Mouse (Mus musculus) forebrain, embryonic 14.5 days (tissue): ENCODE measurements at regions not wholly inside any gene's neighbourhood (a gene's known extent, or its start where the extent isn't known, plus 50 kb on each side); places are given as distances from the start of the nearest gene placed in this dataset.

ENCODE experiments used
- ATAC-seq: fragments of 200-750 bp; cut with Nextera tagmentation; 2 replicates; pipeline ENCODE4 v1.8.0; 2017; ENCODE audit warnings: mild to moderate bottlenecking, moderate library complexity
- DNase-seq: peaks from one replicate; pipeline ENCODE4 v3.0.0-alpha.2; 2015; ENCODE audit warnings: low spot score
- H3K27ac ChIP-seq: fragments of 300-500 bp; sonication (generic); 2 replicates; pipeline ENCODE4 v1.5.1; 2014; ENCODE audit warnings: low read depth, mild to moderate bottlenecking, control low read depth, low read length, moderate library complexity
- H3K27me3 ChIP-seq: fragments of 300-500 bp; sonication (generic); replicated peaks from 2 replicates; pipeline ENCODE4 v1.6.1; 2014; ENCODE audit warnings: low read length, control low read depth, mixed read lengths; ENCODE audit not compliant: control insufficient read depth, insufficient read depth
- H3K36me3 ChIP-seq: fragments of 300-500 bp; sonication (generic); 2 replicates; pipeline ENCODE4 v1.6.1; 2014; ENCODE audit warnings: low read length, control low read depth; ENCODE audit not compliant: control insufficient read depth, insufficient read depth
- H3K4me1 ChIP-seq: fragments of 300-500 bp; sonication (generic); 2 replicates; pipeline ENCODE4 v1.6.1; 2014; ENCODE audit warnings: antibody characterized with exemption, low read length, control low read depth; ENCODE audit not compliant: control insufficient read depth, insufficient read depth
- H3K4me2 ChIP-seq: fragments of 300-500 bp; sonication (generic); 2 replicates; pipeline ENCODE4 v1.6.1; 2014; ENCODE audit warnings: mild to moderate bottlenecking, control low read depth, low read length
- H3K4me3 ChIP-seq: fragments of 300-500 bp; sonication (generic); 2 replicates; pipeline ENCODE4 v1.5.1; 2014; ENCODE audit warnings: low read depth, low read length, control low read depth
- H3K9ac ChIP-seq: fragments of 300-500 bp; sonication (generic); 2 replicates; pipeline ENCODE4 v1.6.1; 2014; ENCODE audit warnings: mild to moderate bottlenecking, low read length, control low read depth, moderate library complexity
- H3K9me3 ChIP-seq: fragments of 300-500 bp; sonication (generic); replicated peaks from 2 replicates; pipeline ENCODE4 v1.6.1; 2016; ENCODE audit warnings: low read length, control low read depth, mixed read lengths; ENCODE audit not compliant: control insufficient read depth
- WGBS: fragments of 180-500 bp; shearing (Covaris S2); extraction: QIAGEN DNeasy Blood & Tissue Kit; methylation state at CpG from one replicate; pipeline ENCODE4 v1.1.7; 2014; 5-methylcytosine and 5-hydroxymethylcytosine counted together

- 0 out of 2 replicates have a peak, but pooled peaks cover 4% of the 10 kb centered on the region for H3K9me3 ChIP-seq
- H3K27ac ChIP-seq = no peak overlapping the region
- no peak overlapping the region for H3K9ac ChIP-seq
- H3K36me3 ChIP-seq = no peaks in the 10 kb centered on the region
- H3K4me1 ChIP-seq = no peaks in the 10 kb centered on the region
- H3K27me3 ChIP-seq = no peaks in the 10 kb centered on the region
- no peak for ATAC-seq
- 64% methylated on average over 13 of the region's 13 CpGs for WGBS
- no peak overlapping the region for H3K4me2 ChIP-seq
- DNase-seq = no peak
- no peak overlapping the region for H3K4me3 ChIP-seq
These were observed 109.3 kb upstream of the Dyrk2 start for GRCm38 (mm10) chr10:118979339-118979738.

GRCm38 (mm10) chr10:118978181-118978743 lies 108.3 kb upstream of the Dyrk2 start:
- H3K4me1 ChIP-seq = no peaks in the 10 kb centered on the region
- H3K4me3 ChIP-seq = no peak overlapping the region
- no peak overlapping the region for H3K4me2 ChIP-seq
- no peak for ATAC-seq
- H3K36me3 ChIP-seq = no peaks in the 10 kb centered on the region
- H3K27ac ChIP-seq = no peak overlapping the region
- no peaks in the 10 kb centered on the region for H3K9me3 ChIP-seq
- no peaks in the 10 kb centered on the region for H3K27me3 ChIP-seq
- no peak for DNase-seq
- no peak overlapping the region for H3K9ac ChIP-seq
- whole genome bisulfite sequencing = 82% methylated on average over 10 of the region's 10 CpGs

DNA sequence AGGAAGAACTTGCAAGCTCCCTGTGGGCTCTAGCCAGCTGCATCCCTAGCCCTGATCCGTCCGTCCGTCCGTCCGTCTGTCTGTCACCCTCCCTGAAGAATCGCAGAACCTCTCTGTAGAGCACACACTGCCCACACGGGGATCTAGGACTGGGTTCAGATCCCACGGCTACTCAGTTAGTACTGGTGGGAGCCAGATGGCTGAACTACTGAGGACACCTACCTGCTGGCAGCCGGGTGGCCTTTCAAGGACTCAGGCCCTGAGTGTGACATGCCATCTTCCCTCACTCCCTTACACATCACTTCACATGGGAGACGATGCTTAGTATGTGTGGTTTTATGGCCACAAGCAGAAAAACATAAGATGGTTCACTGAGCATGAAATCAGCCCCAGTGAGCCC lies 106.4 kb upstream of the Dyrk2 start:
- Histone ChIP-seq H3K4me3 (no peak overlapping the region), H3K4me1 (no peaks in the 10 kb centered on the region), H3K27me3 (no peaks in the 10 kb centered on the region), H3K36me3 (no peaks in the 10 kb centered on the region), H3K4me2 (no peak overlapping the region), H3K9ac (no peak overlapping the region), H3K9me3 (no peaks in the 10 kb centered on the region), H3K27ac (no peak overlapping the region)
- DNase-seq = no peak
- no peak for ATAC-seq
- WGBS = 87% methylated on average over 10 of the region's 10 CpGs

DNA sequence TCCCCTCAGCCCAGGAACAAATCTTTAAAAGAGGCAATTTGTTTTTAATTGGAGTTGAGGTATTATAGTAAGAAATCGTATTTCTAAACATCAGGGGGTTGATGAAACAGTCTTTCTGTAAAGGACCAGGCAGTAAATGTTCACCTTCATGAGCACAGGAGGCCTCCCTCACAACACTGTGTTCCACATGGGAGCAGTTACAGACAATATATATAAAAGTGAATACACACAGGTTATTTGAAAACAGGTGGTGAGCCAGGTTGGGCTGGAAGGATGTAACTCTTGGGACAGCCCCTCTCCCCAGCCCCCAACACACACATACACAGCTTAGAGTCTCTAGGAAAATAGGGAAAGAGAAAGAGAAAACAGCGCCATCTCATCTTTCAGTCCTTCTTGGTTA lies 105.8 kb upstream of the Dyrk2 start:
- Histone ChIP-seq H3K4me3 (no peak overlapping the region), H3K27ac (no peak overlapping the region), H3K9ac (no peak overlapping the region), H3K4me1 (peaks cover 4% of the 10 kb centered on the region; the same call in 1 of the 2 replicates), H3K27me3 (no peaks in the 10 kb centered on the region), H3K9me3 (no peaks in the 10 kb centered on the region), H3K4me2 (no peak overlapping the region), H3K36me3 (no peaks in the 10 kb centered on the region)
- 66% methylated on average over 2 of the region's 2 CpGs for WGBS
- DNase-seq (no peak), ATAC-seq (no peak)

- Histone ChIP-seq H3K9me3 (no peaks in the 10 kb centered on the region), H3K4me3 (no peak overlapping the region), H3K4me2 (no peak overlapping the region), H3K36me3 (no peaks in the 10 kb centered on the region), H3K9ac (no peak overlapping the region), H3K27ac (no peak overlapping the region), H3K27me3 (no peaks in the 10 kb centered on the region), H3K4me1 (peaks cover 6% of the 10 kb centered on the region; the same call in 1 of the 2 replicates)
- DNase-seq (peak; percentile 50), ATAC-seq (no peak)
- 20% methylated on average over 4 of the region's 4 CpGs for WGBS
These were observed 103.3 kb upstream of the Dyrk2 start for GRCm38 (mm10) chr10:118973324-118973723.

- Histone ChIP-seq H3K9me3 (no peaks in the 10 kb centered on the region), H3K4me2 (no peak overlapping the region), H3K36me3 (no peaks in the 10 kb centered on the region), H3K27ac (no peak overlapping the region), H3K9ac (no peak overlapping the region), H3K27me3 (no peaks in the 10 kb centered on the region), H3K4me1 (peaks cover 6% of the 10 kb centered on the region; the same call in 1 of the 2 replicates), H3K4me3 (no peak overlapping the region)
- ATAC-seq = no peak
- WGBS = 93% methylated on average over 4 of the region's 4 CpGs
- DNase-seq = no peak
These were observed 102.6 kb upstream of the Dyrk2 start for GRCm38 (mm10) chr10:118972626-118973025.

DNA sequence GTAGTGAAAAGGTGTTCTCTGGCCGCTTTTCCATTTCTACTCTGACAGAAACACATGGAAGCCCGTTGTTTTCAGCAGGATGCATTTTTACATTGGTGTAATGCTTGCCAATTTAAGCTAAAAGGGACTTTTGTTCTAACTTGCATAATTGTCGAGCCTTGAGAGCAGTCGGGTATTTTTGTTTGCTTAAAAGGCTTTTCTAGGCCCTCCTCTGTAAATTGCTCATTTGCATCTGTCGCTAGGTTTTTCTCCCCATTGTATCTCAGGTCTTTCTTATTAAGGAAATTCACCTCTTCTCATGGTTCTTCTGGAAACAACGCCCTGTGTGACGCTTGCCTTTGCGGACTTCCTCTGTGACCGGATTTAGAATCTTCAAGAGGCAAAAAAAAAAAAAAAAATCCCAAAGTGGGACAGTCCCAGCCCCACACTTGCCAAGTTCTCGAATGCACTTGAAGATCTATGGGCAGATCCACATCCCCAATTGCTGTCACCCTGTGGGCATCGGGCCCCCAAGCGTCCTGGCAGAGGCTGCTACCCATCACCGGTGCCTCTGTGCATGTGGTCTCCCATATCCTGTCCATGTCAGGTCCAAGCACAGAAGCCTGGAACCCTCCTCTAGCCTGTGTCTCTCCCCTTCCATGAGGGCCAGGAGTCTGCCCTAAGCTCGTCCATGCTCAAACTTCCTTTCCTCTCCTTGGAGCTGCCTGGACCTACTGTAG lies 100.6 kb upstream of the Dyrk2 start:
- H3K4me3 ChIP-seq = no peak overlapping the region
- no peak overlapping the region for H3K4me2 ChIP-seq
- no peaks in the 10 kb centered on the region for H3K27me3 ChIP-seq
- ATAC-seq (peak; percentile 73), DNase-seq (peak; percentile 83)
- peaks cover 6% of the 10 kb centered on the region; the same call in 1 of the 2 replicates for H3K4me1 ChIP-seq
- 21% methylated on average over 14 of the region's 14 CpGs for WGBS
- no peaks in the 10 kb centered on the region for H3K9me3 ChIP-seq
- H3K9ac ChIP-seq = no peak overlapping the region
- H3K36me3 ChIP-seq = no peaks in the 10 kb centered on the region
- no peak overlapping the region for H3K27ac ChIP-seq

DNA sequence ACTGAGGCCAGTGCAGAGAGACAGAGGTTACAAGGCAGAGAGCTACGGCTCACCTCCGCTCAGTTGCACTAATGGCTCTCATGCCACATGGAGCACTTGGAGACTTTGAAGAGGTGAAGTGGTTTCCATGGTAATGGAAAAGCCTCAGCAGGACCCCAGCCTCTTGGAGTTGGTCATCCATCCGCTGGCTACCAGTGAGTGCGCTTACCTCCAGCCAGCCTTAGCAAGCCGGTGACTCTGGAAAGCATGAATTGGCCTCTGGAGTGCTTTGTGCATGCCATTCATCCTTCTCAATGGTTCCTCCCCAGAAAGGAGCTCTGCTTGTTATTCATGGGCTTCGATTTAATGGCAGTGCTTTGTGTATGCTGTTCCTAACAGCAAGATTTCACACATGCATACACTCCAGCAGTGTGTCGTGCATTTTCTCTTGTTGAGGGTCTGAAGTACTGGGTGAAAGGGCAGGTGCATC lies 91.7 kb upstream of the Dyrk2 start:
- H3K9me3 ChIP-seq = no peaks in the 10 kb centered on the region
- no peak overlapping the region for H3K9ac ChIP-seq
- DNase-seq (peak; percentile 71), ATAC-seq (peak; percentile 84)
- H3K27me3 ChIP-seq = peaks cover 6% of the 10 kb centered on the region; the same call in 1 of the 2 replicates
- WGBS = 2% methylated on average over 7 of the region's 7 CpGs
- no peak overlapping the region for H3K4me3 ChIP-seq
- H3K4me1 ChIP-seq = peaks cover 18% of the 10 kb centered on the region
- H3K4me2 ChIP-seq = no peak overlapping the region
- H3K36me3 ChIP-seq = no peaks in the 10 kb centered on the region
- no peak overlapping the region for H3K27ac ChIP-seq

- H3K9ac ChIP-seq = no peak overlapping the region
- H3K36me3 ChIP-seq = no peaks in the 10 kb centered on the region
- no peak overlapping the region; the same call in 1 of the 2 replicates for H3K27ac ChIP-seq
- no peaks in the 10 kb centered on the region for H3K9me3 ChIP-seq
- no peak overlapping the region for H3K4me2 ChIP-seq
- no peak overlapping the region for H3K4me3 ChIP-seq
- ATAC-seq (no peak), DNase-seq (no peak)
- peaks cover 18% of the 10 kb centered on the region for H3K4me1 ChIP-seq
- 18% methylated on average over 6 of the region's 6 CpGs for WGBS
- peaks cover 6% of the 10 kb centered on the region; the same call in 1 of the 2 replicates for H3K27me3 ChIP-seq
These were observed 90.1 kb upstream of the Dyrk2 start for GRCm38 (mm10) chr10:118960076-118960475.
